8 mouse cellular contexts compared by ENCODE assay signal in the genomic region with DNA sequence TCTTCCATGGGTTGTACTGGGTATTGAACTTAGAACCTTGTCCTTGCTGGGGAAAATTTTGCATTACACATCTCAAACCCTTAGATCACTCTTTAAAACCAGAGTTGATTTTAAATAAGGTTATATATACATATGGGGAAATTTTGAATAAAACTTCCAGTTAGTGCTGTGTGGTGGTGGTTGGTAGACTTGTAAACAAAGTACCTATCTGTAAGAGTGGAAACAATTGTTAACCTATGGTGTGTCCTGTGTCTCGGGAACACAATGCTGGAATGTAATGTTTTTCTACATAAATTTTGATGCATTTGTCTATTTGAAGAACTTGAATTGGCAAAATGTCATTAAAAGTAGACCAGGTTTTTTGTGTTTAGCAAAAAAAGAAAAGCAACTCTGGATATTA. TPM values are rescaled to one million over a fixed set of nuclear protein-coding genes. Genes with fewer than 3 reads are reported as not detected.
DNase-seq lines count a peak whose midpoint lies in the region; ATAC-seq and TF ChIP-seq lines count a peak whose summit lies in the region.

No protein-coding gene starts in this region.

- in situ Hi-C loops in ES-E14 (cut with MboI; ENCODE audit: low sequenced_read_pairs in 2 of 2, unreplicated experiment in 2 of 2) = no loop called here

- H3K9me3 ChIP-seq in heart, embryonic 12.5 days (replicated peaks) = no peaks in the 10 kb centered on the region
- H3K9me3 ChIP-seq in ES-E14 (ENCODE audit: control insufficient read depth, insufficient read depth, low read depth, low read length) = no peaks in the 10 kb centered on the region
- no peaks in the 10 kb centered on the region for H3K9me3 ChIP-seq in hindbrain, embryonic 10.5 days
- no peaks in the 10 kb centered on the region for H3K9me3 ChIP-seq in liver, embryonic 16.5 days (replicated peaks; ENCODE audit: control insufficient read depth, low read length)

- H3K27ac ChIP-seq in heart, embryonic 12.5 days (ENCODE audit: poor library complexity, severe bottlenecking) = no peak overlapping the region
- no peak overlapping the region for H3K27ac ChIP-seq in ES-E14 (ENCODE audit: insufficient read depth, low read depth, low read length, poor library complexity, severe bottlenecking)
- H3K27ac ChIP-seq in hindbrain, embryonic 10.5 days = no peak overlapping the region
- no peak overlapping the region for H3K27ac ChIP-seq in liver, embryonic 16.5 days (ENCODE audit: low read length)

- no peak overlapping the region for H3K9ac ChIP-seq in heart, embryonic 12.5 days
- no peak overlapping the region for H3K9ac ChIP-seq in ES-E14 (ENCODE audit: insufficient read depth, low read depth, low read length, poor library complexity, severe bottlenecking)
- peak overlapping the region; percentile 47 for H3K9ac ChIP-seq in liver, embryonic 16.5 days (ENCODE audit: low read depth, low read length)

- H3K36me3 ChIP-seq in heart, embryonic 12.5 days = peaks cover 16% of the 10 kb centered on the region
- peaks cover 18% of the 10 kb centered on the region for H3K36me3 ChIP-seq in ES-E14 (ENCODE audit: control insufficient read depth, insufficient read depth, low read length, poor library complexity, severe bottlenecking)
- peaks cover 34% of the 10 kb centered on the region for H3K36me3 ChIP-seq in hindbrain, embryonic 10.5 days
- peaks cover 17% of the 10 kb centered on the region for H3K36me3 ChIP-seq in liver, embryonic 16.5 days (ENCODE audit: control insufficient read depth, insufficient read depth)

- H3K4me2 ChIP-seq in heart, embryonic 12.5 days = peak overlapping the region; percentile 70; the same call in 1 of the 2 replicates
- H3K4me2 ChIP-seq in liver, embryonic 16.5 days (ENCODE audit: low read depth, low read length) = peak overlapping the region; percentile 66

- no peaks in the 10 kb centered on the region for H3K27me3 ChIP-seq in heart, embryonic 12.5 days (replicated peaks)
- H3K27me3 ChIP-seq in hindbrain, embryonic 10.5 days (ENCODE audit: insufficient read depth, poor library complexity, severe bottlenecking) = no peaks in the 10 kb centered on the region
- H3K27me3 ChIP-seq in liver, embryonic 16.5 days (ENCODE audit: control insufficient read depth, insufficient read depth, low read depth, low read length) = no peaks in the 10 kb centered on the region

- WGBS in heart, embryonic 12.5 days = 11% methylated on average over 1 of the region's 1 CpGs
- WGBS in hindbrain, embryonic 10.5 days = 22% methylated on average over 1 of the region's 1 CpGs
- 2% methylated on average over 1 of the region's 1 CpGs for WGBS in liver, embryonic 16.5 days (ENCODE audit: insufficient replicate concordance)

- no peak for DNase-seq in heart, postnatal 25 days (ENCODE audit: low spot score)
- no peak for DNase-seq in ES-E14 (ENCODE audit: low read depth, low spot score)
- no peak for DNase-seq in hindbrain, embryonic 10.5 days (ENCODE audit: low spot score)
- DNase-seq in natural killer cell, adult 2 months (ENCODE audit: low spot score in 2 of 2) = no peak
- no peak for DNase-seq in cerebellum, adult 8-10 months
- DNase-seq in right cerebral cortex, postnatal 4 days = no peak

- no peak for ATAC-seq in heart, embryonic 12.5 days (ENCODE audit: insufficient number of reproducible peaks, low FRiP score)
- no peak for ATAC-seq in liver, embryonic 16.5 days (ENCODE audit: low read depth)

- intact Hi-C loops in heart, postnatal 25 days (cut with DNase I) = loop anchor here (5.0 to 10.0 kb wide), 2 partner anchors 42 to 94 kb away; no protein-coding TSS in a partner anchor

- H3K4me1 ChIP-seq in heart, embryonic 12.5 days (replicated peaks) = no peaks in the 10 kb centered on the region; the same call in 1 of the 2 replicates
- no peaks in the 10 kb centered on the region; a peak in 1 of 4 replicates for H3K4me1 ChIP-seq in ES-E14 (ENCODE audit: control insufficient read depth in 2 of 2, insufficient read depth in 2 of 2, low read length in 2 of 2, poor library complexity in 1 of 2)
- H3K4me1 ChIP-seq in hindbrain, embryonic 10.5 days (replicated peaks) = peaks cover 19% of the 10 kb centered on the region
- peaks cover 18% of the 10 kb centered on the region for H3K4me1 ChIP-seq in liver, embryonic 16.5 days (ENCODE audit: control insufficient read depth, low read depth, low read length)

- peak overlapping the region; percentile 39 for H3K4me3 ChIP-seq in heart, embryonic 12.5 days
- peak overlapping the region; percentile 71 to 79 for H3K4me3 ChIP-seq in ES-E14 (ENCODE audit: insufficient read depth in 1 of 2, low read depth in 1 of 2, low read length in 2 of 2, poor library complexity in 1 of 2, severe bottlenecking in 1 of 2)
- peak overlapping the region; percentile 100 for H3K4me3 ChIP-seq in hindbrain, embryonic 10.5 days
- H3K4me3 ChIP-seq in liver, embryonic 16.5 days (ENCODE audit: low read depth, low read length) = peak overlapping the region; percentile 52

TF ChIP-seq in ES-E14, 5 proteins besides CTCF, POLR2A, EP300 and RAD21:
- TF ChIP-seq ZC3H11A (IDR thresholded peaks at IDR 0.05; ENCODE audit: borderline replicate concordance, low read depth, low read length) = no peak
- TF ChIP-seq ZNF384 (IDR thresholded peaks at IDR 0.05; ENCODE audit: low read depth, low read length) = no peak
- no peak for TF ChIP-seq HCFC1 (IDR thresholded peaks at IDR 0.05; ENCODE audit: borderline replicate concordance, insufficient read depth, low read length)
- TF ChIP-seq CHD2 (IDR thresholded peaks at IDR 0.05; ENCODE audit: low read depth, low read length) = no peak
- TF ChIP-seq MAFK (IDR thresholded peaks at IDR 0.05; ENCODE audit: insufficient read depth, low read depth, low read length) = no peak

RNA-seq across cellular contexts. Expression of a gene that starts 31.0 kb away (rescaled TPM):
- 405 and 423 TPM in 2 replicates for polyA plus RNA-seq in heart, embryonic 12.5 days (2016; fragmentation: Nextera tagmentation; extraction: Ambion mirVana)
- 100 to 1,000 TPM; 191 to 213 TPM for total RNA-seq in heart, postnatal 25 days (2021)
- 787 and 1,032 TPM in 2 replicates for total RNA-seq in ES-E14 (2012; rRNA removed)
- polyA plus RNA-seq in hindbrain, embryonic 10.5 days (2016; fragmentation: Nextera tagmentation; extraction: Ambion mirVana) = 346 and 483 TPM in 2 replicates
- polyA plus RNA-seq in liver, embryonic 16.5 days (2015; fragmentation: Nextera tagmentation; extraction: Ambion mirVana) = 183 and 192 TPM in 2 replicates

Comparison
In these comparisons a context has a peak if more than half of its experiments do, and no peak if none do; other contexts are left out.
1. H3K4me3 ChIP-seq: peak in every context shown above with its lines; median percentile 100 in hindbrain, embryonic 10.5 days; 75 in ES-E14; 52 in liver, embryonic 16.5 days; 39 in heart, embryonic 12.5 days.